Mouse (Mus musculus) pancreas, adult 10 weeks (tissue): ENCODE results near the gene Tmbim4. TPM values are rescaled to one million over a fixed set of nuclear protein-coding genes. Genes with fewer than 3 reads are reported as not detected.

Experiments
- polyA plus RNA-seq: library from polyadenylated mRNA; stranded (reverse); fragments of 350-450 nt; fragmentation: Illumina TruSeq; extraction: RNeasy Lipid Tissue Mini Kit (QIAGEN cat#74804); gene quantifications from one replicate; pipeline ENCODE4 v1.2.3, GENCODE M21; 2015; ENCODE audit warnings: low read depth, low replicate concordance; ENCODE audit not compliant: insufficient read depth

Gene Tmbim4
- polyA plus RNA-seq = 31.3 TPM

GRCm38 (mm10) chr10:120201131-120201921 lies at the start of gene Tmbim4:
Gene Tmbim4 (plus strand): TSS chr10:120201590.

GRCm38 (mm10) chr10:120201961-120202402 lies 592 bp downstream of the Tmbim4 start, which contains the start of gene Irak3:
Gene Irak3 (minus strand): TSS chr10:120202130.

GRCm38 (mm10) chr10:120226871-120227661 lies 25.7 kb downstream of the Tmbim4 start, which contains the start of gene Llph:
Gene Llph (plus strand): TSS chr10:120227070.

Other genes with a start within 250 kb of the Tmbim4 start
- gene Helb, start 88.6 kb upstream of the Tmbim4 start, polyA plus RNA-seq = 1.9 TPM
- gene Irak3, start 540 bp downstream of the Tmbim4 start, polyA plus RNA-seq = 1.8 TPM
- gene Llph, start 25.5 kb downstream of the Tmbim4 start, polyA plus RNA-seq = 9.3 TPM